Mouse (Mus musculus): ENCODE measurements around the gene Sez6l.

DNA sequence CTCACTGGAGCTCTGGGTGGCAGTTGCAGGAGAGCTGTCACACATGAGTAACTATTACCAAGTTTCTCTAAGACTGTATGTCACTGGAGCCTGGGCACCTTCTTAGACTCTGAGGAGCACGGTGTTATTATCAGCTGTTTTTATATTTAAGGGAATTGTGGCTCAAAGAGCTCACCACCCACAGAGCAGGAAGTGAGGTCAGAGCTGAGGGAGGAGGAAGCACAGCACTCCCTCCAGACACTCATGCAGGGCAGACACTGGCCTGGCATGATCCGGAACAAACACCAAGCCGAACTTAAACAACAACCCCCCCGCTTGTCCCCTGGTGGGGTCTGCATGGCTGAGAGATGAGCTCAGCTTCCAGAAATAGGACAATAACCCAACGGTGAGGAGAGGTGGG is 51.7 kb downstream of the Sez6l start:
- TF ChIP-seq GATA1 (IDR thresholded peaks at IDR 0.05; ENCODE audit: low read length), result no peak
- no peak for TF ChIP-seq TAL1 (IDR thresholded peaks at IDR 0.05; ENCODE audit: low read length)
